Mouse (Mus musculus): Measurements from ENCODE around the gene Tatdn2. TPM values are rescaled to one million over a fixed set of nuclear protein-coding genes. Genes with fewer than 3 reads are reported as not detected.
A peak's percentile ranks its signal among the peaks of the same experiment; 100 is the strongest.

Gene Tatdn2
- polyA plus RNA-seq, 1 experiment from 2014 or later: 0.95 TPM

- ATAC-seq (replicated peaks; ENCODE audit: low FRiP score, low read depth) (no peak), DNase-seq (ENCODE audit: low spot score) (no peak)
- H3K4me3 ChIP-seq (replicated peaks; ENCODE audit: low read depth, low read length): no peak overlapping the region
- no peaks in the 10 kb centered on the region for H3K36me3 ChIP-seq (ENCODE audit: insufficient read depth, low read length)
- no peaks in the 10 kb centered on the region for H3K9me3 ChIP-seq (replicated peaks; ENCODE audit: low read length)
- no peak for TF ChIP-seq CTCF (IDR thresholded peaks at IDR 0.05; ENCODE audit: low read depth)
- H3K27ac ChIP-seq: no peak overlapping the region
- no peak overlapping the region for H3K4me2 ChIP-seq (ENCODE audit: low read length)
- 52% methylated on average over 16 of the region's 16 CpGs for WGBS
- no peaks in the 10 kb centered on the region for H3K27me3 ChIP-seq (ENCODE audit: insufficient read depth, low read length)
- H3K9ac ChIP-seq (ENCODE audit: low read depth, low read length): no peak overlapping the region
- H3K4me1 ChIP-seq (replicated peaks; ENCODE audit: insufficient read depth, low read length): peaks cover 12% of the 10 kb centered on the region
These were observed 42.0 kb upstream of the Tatdn2 start for GRCm38 (mm10) chr6:113654753-113655397.

GRCm38 (mm10) chr6:113655475-113655874 is 41.4 kb upstream of the Tatdn2 start:
- Histone ChIP-seq H3K9ac (ENCODE audit: low read depth, low read length) (no peak overlapping the region), H3K4me2 (ENCODE audit: low read length) (no peak overlapping the region), H3K36me3 (ENCODE audit: insufficient read depth, low read length) (no peaks in the 10 kb centered on the region), H3K27ac (no peak overlapping the region), H3K4me1 (replicated peaks; ENCODE audit: insufficient read depth, low read length) (peaks cover 18% of the 10 kb centered on the region), H3K27me3 (ENCODE audit: insufficient read depth, low read length) (no peaks in the 10 kb centered on the region), H3K9me3 (replicated peaks; ENCODE audit: low read length) (no peaks in the 10 kb centered on the region), H3K4me3 (replicated peaks; ENCODE audit: low read depth, low read length) (no peak overlapping the region)
- 90% methylated on average over 3 of the region's 3 CpGs for WGBS
- TF ChIP-seq CTCF (IDR thresholded peaks at IDR 0.05; ENCODE audit: low read depth): no peak
- no peak for DNase-seq (ENCODE audit: low spot score)
- ATAC-seq (replicated peaks; ENCODE audit: low FRiP score, low read depth): no peak

DNA sequence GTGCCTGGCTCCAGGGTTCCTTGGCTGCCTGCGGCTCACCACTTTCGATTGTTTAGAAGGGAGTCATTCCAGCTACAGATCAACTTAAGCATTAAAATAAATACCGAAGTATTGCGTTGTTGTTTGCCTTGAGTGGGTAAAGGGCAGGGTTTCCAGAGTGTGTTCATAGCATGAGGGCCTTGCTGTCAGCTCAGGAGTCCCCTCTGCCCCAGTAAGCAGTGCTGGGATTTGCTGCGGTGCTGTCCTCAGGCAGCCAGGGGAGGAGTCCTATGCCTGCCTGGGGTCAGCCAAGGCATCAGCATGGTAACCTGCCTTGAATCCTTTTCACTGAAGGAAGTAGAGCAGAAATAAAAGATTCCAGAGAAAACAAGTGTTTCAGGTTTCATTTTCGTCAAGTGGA is 40.0 kb upstream of the Tatdn2 start:
- Histone ChIP-seq H3K36me3 (ENCODE audit: insufficient read depth, low read length) (no peaks in the 10 kb centered on the region), H3K27me3 (ENCODE audit: insufficient read depth, low read length) (no peaks in the 10 kb centered on the region), H3K4me1 (replicated peaks; ENCODE audit: insufficient read depth, low read length) (peaks cover 27% of the 10 kb centered on the region), H3K27ac (0 out of 2 replicates have a peak overlapping the region, but pooled peaks have one; percentile 15), H3K4me3 (replicated peaks; ENCODE audit: low read depth, low read length) (no peak overlapping the region), H3K9me3 (replicated peaks; ENCODE audit: low read length) (no peaks in the 10 kb centered on the region), H3K9ac (ENCODE audit: low read depth, low read length) (no peak overlapping the region), H3K4me2 (ENCODE audit: low read length) (no peak overlapping the region)
- peak; percentile 62; the same call in 1 of the 2 replicates for ATAC-seq (replicated peaks; ENCODE audit: low FRiP score, low read depth)
- WGBS: 63% methylated on average over 6 of the region's 6 CpGs
- TF ChIP-seq CTCF (IDR thresholded peaks at IDR 0.05; ENCODE audit: low read depth): no peak
- no peak for DNase-seq (ENCODE audit: low spot score)

DNA sequence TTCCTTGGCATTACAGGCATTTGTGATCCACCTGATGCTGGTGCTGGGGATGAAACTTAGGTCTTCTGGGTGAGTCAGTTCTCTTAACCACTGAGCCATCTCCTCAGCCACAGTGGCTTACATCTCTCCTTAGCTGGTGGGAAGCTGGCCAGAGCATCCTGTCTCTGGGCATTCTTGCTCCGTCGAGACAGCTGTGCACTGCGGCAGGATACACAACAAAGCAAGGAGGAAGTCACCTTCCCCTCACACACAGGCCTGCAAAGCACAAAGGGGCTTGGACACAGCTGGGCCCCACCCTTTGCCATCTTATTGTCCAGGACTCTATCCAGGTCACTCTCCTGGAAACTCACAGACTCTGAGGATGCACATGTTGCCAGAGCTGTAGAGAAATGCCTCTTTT is 38.6 kb upstream of the Tatdn2 start:
- H3K4me1 ChIP-seq (replicated peaks; ENCODE audit: insufficient read depth, low read length): peaks cover 29% of the 10 kb centered on the region
- ATAC-seq (replicated peaks; ENCODE audit: low FRiP score, low read depth) (no peak), DNase-seq (ENCODE audit: low spot score) (peak; percentile 37)
- no peak for TF ChIP-seq CTCF (IDR thresholded peaks at IDR 0.05; ENCODE audit: low read depth)
- peak overlapping the region; percentile 62 for H3K27ac ChIP-seq
- H3K9me3 ChIP-seq (replicated peaks; ENCODE audit: low read length): no peaks in the 10 kb centered on the region
- H3K36me3 ChIP-seq (ENCODE audit: insufficient read depth, low read length): no peaks in the 10 kb centered on the region
- H3K4me2 ChIP-seq (ENCODE audit: low read length): no peak overlapping the region
- no peak overlapping the region for H3K9ac ChIP-seq (ENCODE audit: low read depth, low read length)
- WGBS: 56% methylated on average over 3 of the region's 3 CpGs
- no peak overlapping the region for H3K4me3 ChIP-seq (replicated peaks; ENCODE audit: low read depth, low read length)
- no peaks in the 10 kb centered on the region for H3K27me3 ChIP-seq (ENCODE audit: insufficient read depth, low read length)

GRCm38 (mm10) chr6:113659648-113660491 is 37.0 kb upstream of the Tatdn2 start:
- peak; percentile 59 for DNase-seq (ENCODE audit: low spot score)
- Histone ChIP-seq H3K27ac (peak overlapping the region; percentile 60), H3K36me3 (ENCODE audit: insufficient read depth, low read length) (no peaks in the 10 kb centered on the region), H3K4me3 (replicated peaks; ENCODE audit: low read depth, low read length) (no peak overlapping the region), H3K4me1 (replicated peaks; ENCODE audit: insufficient read depth, low read length) (peaks cover 27% of the 10 kb centered on the region), H3K4me2 (ENCODE audit: low read length) (no peak overlapping the region), H3K9me3 (replicated peaks; ENCODE audit: low read length) (no peaks in the 10 kb centered on the region), H3K27me3 (ENCODE audit: insufficient read depth, low read length) (no peaks in the 10 kb centered on the region), H3K9ac (ENCODE audit: low read depth, low read length) (no peak overlapping the region)
- 42% methylated on average over 8 of the region's 8 CpGs for WGBS
- peak; percentile 19; the same call in 1 of the 2 replicates for TF ChIP-seq CTCF (IDR thresholded peaks at IDR 0.05; ENCODE audit: low read depth)
- ATAC-seq (replicated peaks; ENCODE audit: low FRiP score, low read depth): no peak

GRCm38 (mm10) chr6:113660492-113661352 is 36.1 kb upstream of the Tatdn2 start:
- Histone ChIP-seq H3K36me3 (ENCODE audit: insufficient read depth, low read length) (no peaks in the 10 kb centered on the region), H3K4me1 (replicated peaks; ENCODE audit: insufficient read depth, low read length) (peaks cover 24% of the 10 kb centered on the region), H3K4me3 (replicated peaks; ENCODE audit: low read depth, low read length) (no peak overlapping the region), H3K9ac (ENCODE audit: low read depth, low read length) (no peak overlapping the region), H3K9me3 (replicated peaks; ENCODE audit: low read length) (no peaks in the 10 kb centered on the region), H3K4me2 (ENCODE audit: low read length) (no peak overlapping the region), H3K27me3 (ENCODE audit: insufficient read depth, low read length) (no peaks in the 10 kb centered on the region), H3K27ac (peak overlapping the region; percentile 60)
- peak; percentile 39 for DNase-seq (ENCODE audit: low spot score)
- no peak for TF ChIP-seq CTCF (IDR thresholded peaks at IDR 0.05; ENCODE audit: low read depth)
- no peak for ATAC-seq (replicated peaks; ENCODE audit: low FRiP score, low read depth)
- WGBS: 57% methylated on average over 14 of the region's 14 CpGs

Data from kidney, postnatal 0 days (tissue).